Mouse (Mus musculus): ENCODE measurements around the gene Praf2.

GRCm38 (mm10) chrX:7722691-7723090 lies 5.5 kb upstream of the Praf2 start:
- TF ChIP-seq POLR2A (IDR thresholded peaks at IDR 0.05; ENCODE audit: low read depth, low read length): no peak
- no peak for TF ChIP-seq CTCF (conservative IDR thresholded peaks at IDR 0.05 in 1 of 2, IDR thresholded peaks at IDR 0.05 in 1 of 2; ENCODE audit: low read depth in 2 of 2, low read length in 2 of 2)
- TF ChIP-seq CHD2 (IDR thresholded peaks at IDR 0.05; ENCODE audit: low read length): no peak
- TF ChIP-seq CHD1 (IDR thresholded peaks at IDR 0.05; ENCODE audit: low read depth, low read length): no peak
- no peak for TF ChIP-seq GABPA (IDR thresholded peaks at IDR 0.05; ENCODE audit: insufficient replicate concordance, low read depth, low read length)
- no peak for TF ChIP-seq MAFK (IDR thresholded peaks at IDR 0.05; ENCODE audit: insufficient replicate concordance, low read length)

All from CH12.LX (cell line).